Mouse (Mus musculus) lung, postnatal 0 days (tissue): Measurements from ENCODE around the gene B3galnt2. TPM values are rescaled to one million over a fixed set of nuclear protein-coding genes. Genes with fewer than 3 reads are reported as not detected.
"Not testable (repeated sequence)": the region's sequence is repeated elsewhere in the genome, so short reads cannot be mapped to it uniquely, and the experiment has no call there.

Experiments
- ATAC-seq: fragments of 200-750 bp; cut with Nextera tagmentation; 2 replicates; pipeline ENCODE4 v1.8.0; 2017; ENCODE audit warnings: moderate library complexity
- DNase-seq: peaks from one replicate; pipeline ENCODE4 v3.0.0-alpha.2; 2016; ENCODE audit warnings: low spot score
- H3K27ac ChIP-seq: fragments of 300-500 bp; sonication (generic); 2 replicates; pipeline ENCODE4 v1.5.1; 2014; ENCODE audit warnings: antibody characterized with exemption, mild to moderate bottlenecking, low read length, mixed read lengths
- H3K27me3 ChIP-seq: fragments of 300-500 bp; sonication (generic); replicated peaks from 2 replicates; pipeline ENCODE4 v1.6.1; 2014; ENCODE audit warnings: low read length, mixed read lengths; ENCODE audit not compliant: insufficient read depth
- H3K36me3 ChIP-seq: fragments of 300-500 bp; sonication (generic); 2 replicates; pipeline ENCODE4 v1.6.1; 2014; ENCODE audit warnings: low read length, mixed read lengths; ENCODE audit not compliant: insufficient read depth
- H3K4me1 ChIP-seq: fragments of 300-500 bp; sonication (generic); 2 replicates; pipeline ENCODE4 v1.6.1; 2014; ENCODE audit warnings: antibody characterized with exemption, low read depth, low read length, mixed read lengths; ENCODE audit not compliant: insufficient read depth
- H3K4me2 ChIP-seq: fragments of 300-500 bp; sonication (generic); replicated peaks from 2 replicates; pipeline ENCODE4 v1.6.1; 2014; ENCODE audit warnings: low read depth, mild to moderate bottlenecking, low read length, moderate library complexity, mixed read lengths
- H3K4me3 ChIP-seq: fragments of 300-500 bp; sonication (generic); 2 replicates; pipeline ENCODE4 v1.5.1; 2014; ENCODE audit warnings: low read depth, low read length
- H3K9ac ChIP-seq: fragments of 300-500 bp; sonication (generic); replicated peaks from 2 replicates; pipeline ENCODE4 v1.6.1; 2014; ENCODE audit warnings: low read depth, mild to moderate bottlenecking
- H3K9me3 ChIP-seq: fragments of 300-500 bp; sonication (generic); 2 replicates; pipeline ENCODE4 v1.6.1; 2016; ENCODE audit warnings: low read length, mixed read lengths
- CTCF ChIP-seq: IDR thresholded peaks from 2 replicates; pipeline ENCODE4 v1.5.1; 2016; ENCODE audit warnings: antibody characterized with exemption, mild to moderate bottlenecking
- EP300 ChIP-seq: IDR thresholded peaks from 2 replicates; pipeline ENCODE4 v1.6.1; 2016; ENCODE audit warnings: antibody characterized with exemption, mild to moderate bottlenecking, control low read depth
- WGBS: fragments of 180-500 bp; shearing (Covaris S2); extraction: QIAGEN DNeasy Blood & Tissue Kit; methylation state at CpG from one replicate; pipeline ENCODE4 v1.1.7; 2014; 5-methylcytosine and 5-hydroxymethylcytosine counted together
- polyA plus RNA-seq: library from polyadenylated mRNA; unstranded; fragments of >200 nt; fragmentation: Nextera tagmentation; extraction: Ambion mirVana; gene quantifications from 2 replicates; pipeline ENCODE4 v1.2.1, GENCODE M21; 2015

B3galnt2 gene
- polyA plus RNA-seq, 1 experiment from 2014 or later, result 19.4 TPM

- Histone ChIP-seq H3K9me3 (no peaks in the 10 kb centered on the region), H3K9ac (no peak overlapping the region), H3K4me1 (peaks cover 4% of the 10 kb centered on the region; the same call in 1 of the 2 replicates), H3K27me3 (no peaks in the 10 kb centered on the region), H3K4me3 (no peak overlapping the region), H3K36me3 (peaks cover under 1% of the 10 kb centered on the region; the same call in 1 of the 2 replicates), H3K4me2 (no peak overlapping the region), H3K27ac (no peak overlapping the region)
- 82% methylated on average over 5 of the region's 5 CpGs for WGBS
- no peak for ATAC-seq
- TF ChIP-seq EP300, result no peak
- TF ChIP-seq CTCF, result no peak
- DNase-seq, result no peak
Measured at GRCm38 (mm10) chr13:14033309-14034072, 79.2 kb downstream of the B3galnt2 start.

GRCm38 (mm10) chr13:14034073-14034348 lies 79.7 kb downstream of the B3galnt2 start:
- H3K9ac ChIP-seq, result no peak overlapping the region
- H3K9me3 ChIP-seq, result no peaks in the 10 kb centered on the region
- TF ChIP-seq EP300 (no peak), CTCF (no peak)
- H3K4me3 ChIP-seq, result no peak overlapping the region
- H3K27ac ChIP-seq, result no peak overlapping the region; the same call in 1 of the 2 replicates
- H3K4me2 ChIP-seq, result no peak overlapping the region
- H3K36me3 ChIP-seq, result no peaks in the 10 kb centered on the region
- ATAC-seq (0 out of 2 replicates have a peak, but pooled peaks have one; percentile 11), DNase-seq (no peak)
- H3K4me1 ChIP-seq, result peaks cover 10% of the 10 kb centered on the region; the same call in 1 of the 2 replicates
- no peaks in the 10 kb centered on the region for H3K27me3 ChIP-seq

- not testable (repeated sequence) for H3K9me3 ChIP-seq, ATAC-seq, H3K4me2 ChIP-seq, H3K9ac ChIP-seq, H3K27ac ChIP-seq, H3K36me3 ChIP-seq, DNase-seq, H3K27me3 ChIP-seq, H3K4me3 ChIP-seq
- peaks cover 14% of the 10 kb centered on the region for H3K4me1 ChIP-seq
- TF ChIP-seq CTCF, result peak; percentile 2; the same call in 1 of the 2 replicates
- 93% methylated on average over 3 of the region's 3 CpGs for WGBS
Measured at GRCm38 (mm10) chr13:14035352-14035751, 81.1 kb downstream of the B3galnt2 start.

GRCm38 (mm10) chr13:14035875-14036630 lies 81.8 kb downstream of the B3galnt2 start:
- peaks cover 15% of the 10 kb centered on the region for H3K4me1 ChIP-seq
- H3K4me3 ChIP-seq, result no peak overlapping the region
- DNase-seq, result no peak
- no peak overlapping the region for H3K27ac ChIP-seq
- H3K36me3 ChIP-seq, result no peaks in the 10 kb centered on the region
- WGBS, result 91% methylated on average over 11 of the region's 11 CpGs
- no peak for TF ChIP-seq EP300
- TF ChIP-seq CTCF, result no peak
- no peaks in the 10 kb centered on the region for H3K27me3 ChIP-seq
- no peak overlapping the region for H3K9ac ChIP-seq
- H3K4me2 ChIP-seq, result no peak overlapping the region
- no peaks in the 10 kb centered on the region for H3K9me3 ChIP-seq
- no peak for ATAC-seq

- peak overlapping the region; percentile 79 for H3K4me3 ChIP-seq
- ATAC-seq (peak; percentile 2; the same call in 1 of the 2 replicates), DNase-seq (no peak)
- TF ChIP-seq CTCF (no peak), EP300 (no peak)
- H3K27ac ChIP-seq, result peak overlapping the region; percentile 97
- peak overlapping the region; percentile 75 for H3K4me2 ChIP-seq
- peak overlapping the region; percentile 87 for H3K9ac ChIP-seq
- H3K36me3 ChIP-seq, result no peaks in the 10 kb centered on the region
- peaks cover 15% of the 10 kb centered on the region for H3K4me1 ChIP-seq
- WGBS, result 1% methylated on average over 8 of the region's 8 CpGs
- no peaks in the 10 kb centered on the region for H3K27me3 ChIP-seq
- no peaks in the 10 kb centered on the region for H3K9me3 ChIP-seq
Measured at GRCm38 (mm10) chr13:14038911-14039291, 84.6 kb downstream of the B3galnt2 start.

GRCm38 (mm10) chr13:14039292-14039965 lies 85.2 kb downstream of the B3galnt2 start, which contains the start of gene Tbce:
Tbce (minus strand) TSS chr13:14039638.
- DNase-seq (peak; percentile 95), ATAC-seq (peak; percentile 97)
- Histone ChIP-seq H3K36me3 (no peaks in the 10 kb centered on the region), H3K27me3 (no peaks in the 10 kb centered on the region), H3K27ac (peak within 1 kb of the TSS; percentile 97), H3K4me2 (peak within 1 kb of the TSS; percentile 75), H3K9ac (peak within 1 kb of the TSS; percentile 87), H3K9me3 (no peaks in the 10 kb centered on the region), H3K4me3 (peak within 1 kb of the TSS; percentile 79), H3K4me1 (peaks cover 12% of the 10 kb centered on the region)
- under 1% methylated on average over 35 of the region's 35 CpGs for WGBS
- no peak; the same call in 1 of the 2 replicates for TF ChIP-seq EP300
- TF ChIP-seq CTCF, result peak; percentile 38; the same call in 1 of the 2 replicates
